Mouse (Mus musculus) adrenal gland, postnatal 10 days (tissue): ENCODE data around the gene Sypl. TPM values are rescaled to one million over a fixed set of nuclear protein-coding genes. Genes with fewer than 3 reads are reported as not detected.
"Not testable (repeated sequence)": the region's sequence is repeated elsewhere in the genome, so short reads cannot be mapped to it uniquely, and the experiment has no call there.

Experiments used
- DNase-seq: peaks from one replicate; pipeline ENCODE4 v3.0.0; 2021; ENCODE audit warnings: mixed read lengths
- total RNA-seq, 2 experiments: library from RNA; stranded (reverse); gene quantifications; 2 replicates each; pipeline ENCODE4 v1.2.3; 2021

Sypl gene
- total RNA-seq, 2 experiments from 2014 or later = 95.0 to 99.0 TPM

- DNase-seq = no peak
Measured at GRCm38 (mm10) chr12:32943347-32943746, 10.3 kb upstream of the Sypl start.

DNA sequence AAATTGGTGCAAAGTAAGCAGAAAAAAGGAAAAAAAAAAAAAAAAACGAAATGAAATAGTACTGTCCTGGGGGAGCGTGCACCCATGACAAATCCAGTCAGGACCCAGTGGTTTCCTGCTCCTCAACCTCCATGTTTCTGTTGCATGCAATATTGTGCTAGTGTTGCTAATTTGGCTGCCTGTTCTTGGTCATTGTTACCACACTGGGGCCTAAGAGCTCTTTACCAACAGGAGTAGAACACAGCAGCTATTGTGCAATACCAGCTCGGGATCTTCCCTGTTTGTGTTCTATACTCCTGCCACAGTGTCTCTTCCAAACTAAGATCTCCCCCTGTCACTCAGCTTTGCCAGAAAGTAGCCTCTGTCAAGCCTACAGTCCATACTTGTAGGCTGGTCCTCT, 9.7 kb upstream of the Sypl start:
- DNase-seq = no peak

- DNase-seq = no peak
Measured at GRCm38 (mm10) chr12:32944884-32945454, 8.7 kb upstream of the Sypl start.

- no peak for DNase-seq
Measured at GRCm38 (mm10) chr12:32946376-32946775, 7.3 kb upstream of the Sypl start.

- peak; percentile 52 for DNase-seq
Measured at GRCm38 (mm10) chr12:32952416-32952815, 1.3 kb upstream of the Sypl start.

GRCm38 (mm10) chr12:32953066-32953465, 625 bp upstream of the Sypl start:
- DNase-seq = no peak

GRCm38 (mm10) chr12:32954216-32955021, 728 bp downstream of the Sypl start:
- DNase-seq = no peak

GRCm38 (mm10) chr12:32955037-32955436, 1.3 kb downstream of the Sypl start:
- DNase-seq = no peak

- DNase-seq = no peak
Measured at GRCm38 (mm10) chr12:32957211-32957610, 3.5 kb downstream of the Sypl start.

DNA sequence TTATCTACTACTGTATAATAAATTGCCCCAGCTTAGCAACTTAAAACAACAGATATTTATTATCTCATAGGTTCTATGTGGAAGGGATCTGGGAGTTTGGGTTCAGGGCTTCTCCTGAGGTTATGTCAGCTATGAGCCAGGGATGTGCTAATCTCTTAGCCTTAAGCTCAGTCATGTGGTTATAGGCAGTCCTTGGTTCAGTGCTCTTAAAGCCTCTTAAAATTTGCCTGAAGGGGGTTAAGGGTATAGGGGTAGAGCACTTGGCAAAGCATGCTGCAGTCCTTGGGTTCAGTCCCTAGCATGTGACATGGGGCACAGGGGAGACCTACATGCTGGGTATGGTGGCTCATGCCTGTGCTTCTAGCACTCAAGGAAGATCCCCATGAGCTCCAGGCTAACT, 8.4 kb downstream of the Sypl start:
- DNase-seq = no peak

- DNase-seq = no peak
Measured at GRCm38 (mm10) chr12:32963858-32964257, 10.2 kb downstream of the Sypl start.

GRCm38 (mm10) chr12:32972287-32972686, 18.6 kb downstream of the Sypl start:
- DNase-seq = no peak

DNA sequence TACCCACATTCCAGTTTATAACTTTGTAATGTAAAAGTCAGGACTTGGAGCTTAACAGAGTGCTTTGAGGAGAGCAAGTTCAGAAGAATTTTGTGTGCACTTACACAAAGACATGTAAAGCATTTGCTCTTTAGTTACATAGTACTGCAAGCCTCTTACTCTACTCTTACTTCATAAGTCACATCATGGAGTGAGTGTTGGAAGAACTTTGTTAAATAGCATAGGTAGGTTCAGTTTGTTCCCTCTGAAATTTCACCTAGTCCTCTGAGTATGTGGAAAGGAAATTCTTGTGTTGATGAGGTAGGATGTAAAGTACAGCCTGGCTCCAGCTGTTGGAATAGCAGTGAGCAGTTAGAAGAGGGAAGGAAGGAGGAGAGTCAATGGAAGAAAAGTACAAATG, 21.2 kb downstream of the Sypl start:
- DNase-seq = no peak

GRCm38 (mm10) chr12:32975501-32975900, 21.8 kb downstream of the Sypl start:
- no peak for DNase-seq

DNA sequence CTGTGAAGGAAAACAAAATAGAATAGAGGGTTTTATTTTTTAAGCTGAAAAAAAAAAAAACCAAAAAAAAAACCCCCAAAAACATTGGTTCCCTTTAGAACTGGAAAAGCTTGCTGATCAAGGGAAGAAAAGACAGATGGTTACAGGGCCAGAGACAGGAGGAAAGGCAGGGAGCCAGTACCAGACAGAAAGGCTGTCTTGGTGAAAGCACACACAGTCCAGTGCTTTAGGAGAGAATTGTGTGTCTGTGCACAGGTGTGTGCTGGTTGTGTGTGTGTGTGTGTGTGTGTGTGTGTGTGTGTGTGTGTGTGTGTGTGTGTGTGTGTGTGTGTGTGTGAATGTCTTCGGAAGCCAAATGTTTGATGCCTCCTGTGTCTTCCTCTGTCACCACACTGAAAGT, 28.9 kb downstream of the Sypl start:
- DNase-seq = no peak

- DNase-seq = no peak
Measured at GRCm38 (mm10) chr12:32983081-32983480, 29.4 kb downstream of the Sypl start.

DNA sequence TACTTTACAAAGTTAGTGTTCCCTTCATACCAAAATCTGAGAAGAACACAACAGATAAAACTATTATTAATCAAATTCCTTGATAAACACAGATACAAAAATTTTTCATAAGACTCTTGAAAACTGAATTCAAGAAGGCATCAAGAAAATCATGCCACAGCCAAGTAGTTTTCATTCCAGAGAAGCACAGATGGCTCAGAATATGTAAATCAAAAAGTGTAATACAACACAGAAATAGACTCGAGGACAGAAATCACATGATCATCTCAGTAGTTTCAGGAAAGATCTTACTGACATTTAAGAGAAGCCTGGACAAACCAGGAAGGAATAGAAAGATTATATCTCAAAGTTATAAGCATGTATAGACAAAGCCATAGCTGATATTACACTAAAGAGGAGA, 32.6 kb downstream of the Sypl start:
- no peak for DNase-seq

GRCm38 (mm10) chr12:32989731-32990130, 36.0 kb downstream of the Sypl start:
- peak; percentile 24 for DNase-seq

DNA sequence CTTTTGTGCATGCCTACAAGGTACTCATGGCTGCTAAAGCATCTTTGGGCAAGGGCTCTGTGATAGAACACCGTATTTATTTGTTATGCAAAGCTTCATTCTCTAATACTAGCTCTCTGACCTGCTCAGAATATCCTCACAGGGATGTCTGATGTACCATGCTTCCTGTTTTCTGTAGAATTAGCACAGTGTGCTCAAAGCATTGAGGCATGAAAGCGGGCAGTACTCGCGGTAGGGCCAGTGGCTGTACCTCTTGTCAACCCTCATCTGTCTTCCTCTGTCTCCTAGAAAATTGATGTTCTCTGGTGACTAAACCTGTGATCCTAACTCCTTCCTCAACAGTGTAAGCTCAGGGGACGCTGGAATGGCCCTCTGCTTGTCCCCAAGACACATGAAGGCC, 40.4 kb downstream of the Sypl start:
- DNase-seq = no peak

DNA sequence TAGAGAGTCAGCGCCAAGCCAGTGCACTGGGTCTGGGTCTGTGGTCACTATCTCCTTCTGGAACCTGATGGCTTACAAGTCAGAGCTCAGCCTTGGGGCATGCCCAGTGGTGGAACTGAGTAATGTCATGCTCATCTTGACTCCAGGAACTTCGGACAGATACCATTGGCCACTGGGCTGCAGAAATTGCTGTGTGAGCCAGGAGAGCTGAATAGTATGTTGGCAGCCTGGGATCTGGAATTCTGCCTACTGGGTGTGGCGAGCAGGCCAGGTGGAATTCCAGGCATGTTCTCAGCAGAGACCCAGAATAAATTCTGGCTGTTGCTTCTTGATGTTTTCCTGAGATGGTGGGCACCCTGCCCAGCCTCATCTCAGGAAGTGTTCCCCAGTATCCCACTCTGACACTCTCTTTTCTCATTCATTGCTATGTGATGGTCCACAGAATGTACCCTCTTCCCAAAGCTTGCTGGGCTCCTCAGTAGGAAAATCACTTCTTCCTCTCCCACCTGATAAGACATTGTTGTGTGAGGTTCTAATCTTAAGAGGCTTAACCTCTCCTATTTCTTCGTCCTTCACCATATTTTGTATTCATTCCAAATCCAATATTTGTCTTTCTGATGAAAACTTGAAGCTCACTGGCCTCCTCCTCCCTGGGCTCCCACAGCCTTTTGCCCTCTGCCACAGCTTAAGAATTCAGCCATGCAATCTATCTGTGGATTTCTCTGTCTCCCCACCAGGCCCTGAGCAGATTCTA, 41.6 kb downstream of the Sypl start:
- DNase-seq = peak; percentile 16

DNA sequence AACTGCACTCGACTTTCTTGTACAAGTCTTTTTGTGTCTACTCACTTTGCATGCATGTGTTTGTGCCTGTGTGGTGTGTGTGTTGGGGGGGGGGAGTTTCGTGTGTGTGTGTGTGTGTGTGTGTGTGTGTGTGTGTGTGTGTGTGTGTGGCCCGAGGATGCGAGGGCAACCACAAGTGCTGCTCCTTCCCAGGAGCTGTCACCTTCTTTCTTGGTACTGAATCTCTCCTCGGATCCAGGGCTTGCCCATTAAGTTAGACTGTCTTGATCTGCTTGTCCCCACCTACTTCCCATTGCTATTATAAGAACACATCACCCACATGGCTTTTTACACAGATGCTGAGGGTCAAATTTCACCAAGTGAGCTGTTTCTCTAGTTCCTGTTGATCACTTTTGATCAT, 45.1 kb downstream of the Sypl start:
- no peak for DNase-seq

DNA sequence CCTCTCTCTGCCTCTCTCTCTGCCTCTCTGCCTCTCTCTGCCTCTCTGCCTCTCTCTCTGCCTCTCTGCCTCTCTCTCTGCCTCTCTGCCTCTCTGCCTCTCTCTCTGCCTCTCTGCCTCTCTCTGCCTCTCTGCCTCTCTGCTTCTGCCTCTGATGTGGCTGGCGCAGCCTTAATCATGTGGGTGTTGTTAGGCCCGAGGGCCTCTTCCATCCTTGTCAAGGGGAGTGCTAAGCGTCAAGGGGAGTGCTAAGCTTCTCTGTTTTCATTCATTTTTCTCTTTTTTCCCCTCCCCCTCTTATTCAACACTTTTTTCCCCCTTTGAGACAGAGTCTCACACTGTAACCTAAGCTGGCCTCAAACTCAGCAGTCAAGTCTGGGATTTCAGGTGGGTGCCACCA, 46.1 kb downstream of the Sypl start:
- DNase-seq = not testable (repeated sequence)

DNA sequence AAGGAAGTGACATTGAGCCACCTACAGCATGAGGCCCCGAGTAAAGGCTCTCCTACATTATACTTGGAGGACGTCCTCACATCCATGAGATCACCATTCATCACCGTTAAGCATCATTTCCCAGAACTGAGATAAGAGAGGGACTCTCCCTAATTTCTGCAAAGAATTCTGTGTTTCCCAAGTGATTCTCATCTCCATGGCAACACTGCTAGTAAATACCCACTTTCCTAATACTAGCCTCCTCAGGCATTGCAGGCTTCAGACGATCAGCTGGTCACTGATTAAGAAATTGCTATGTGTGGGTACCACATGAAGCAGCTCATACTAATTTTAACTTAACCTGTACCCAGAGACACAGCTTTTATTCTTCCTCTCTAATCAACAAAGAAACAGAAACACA, 46.7 kb downstream of the Sypl start:
- no peak for DNase-seq
